Mouse (Mus musculus) gastrocnemius, adult 18-20 months (tissue): ENCODE results near the gene Adamts20. TPM values are rescaled to one million over a fixed set of nuclear protein-coding genes. Genes with fewer than 3 reads are reported as not detected.

ENCODE experiments used
- DNase-seq: peaks from one replicate; pipeline ENCODE4 v3.0.0; 2021; ENCODE audit warnings: low spot score
- total RNA-seq, 2 experiments: library from RNA; stranded (reverse); gene quantifications; 2 replicates each; pipeline ENCODE4 v1.2.3; 2021

Gene Adamts20
- total RNA-seq, 2 experiments from 2014 or later, result 1.9 to 2.3 TPM

DNA sequence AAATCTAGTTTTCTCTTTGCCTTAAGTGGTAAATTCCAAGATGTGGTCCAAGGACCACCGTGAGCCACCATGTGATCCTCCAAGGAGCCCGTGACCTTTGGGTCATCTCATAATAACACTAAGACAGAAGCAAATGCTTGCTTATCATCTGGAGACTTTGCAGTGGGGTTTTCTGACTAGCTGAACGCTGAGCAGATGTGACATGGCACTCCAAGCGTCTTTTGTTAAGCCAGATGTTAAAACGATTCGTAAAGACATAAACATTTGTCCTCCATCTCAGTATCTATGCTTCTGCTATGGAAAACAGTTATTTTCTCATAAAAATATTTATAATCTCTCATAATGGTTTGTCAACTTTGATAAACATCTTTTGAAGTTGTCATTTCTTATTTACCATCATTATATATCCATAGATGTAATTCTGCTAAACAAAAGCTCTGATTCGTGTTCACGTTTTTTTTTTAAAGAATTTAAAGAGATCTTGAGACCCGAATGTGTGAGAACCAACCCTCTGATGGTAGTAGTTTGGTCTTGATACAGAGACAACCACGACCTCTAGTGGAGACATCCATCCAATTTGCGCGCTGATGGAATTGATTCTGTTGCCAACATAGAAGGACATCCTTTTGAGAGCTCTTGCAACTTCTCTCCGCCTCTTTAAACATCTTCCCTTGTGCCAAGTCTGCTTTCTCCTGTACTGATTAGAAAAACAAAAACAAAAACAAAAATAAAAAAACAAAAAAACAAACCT is 212.1 kb downstream of the Adamts20 start:
- DNase-seq, result no peak

DNA sequence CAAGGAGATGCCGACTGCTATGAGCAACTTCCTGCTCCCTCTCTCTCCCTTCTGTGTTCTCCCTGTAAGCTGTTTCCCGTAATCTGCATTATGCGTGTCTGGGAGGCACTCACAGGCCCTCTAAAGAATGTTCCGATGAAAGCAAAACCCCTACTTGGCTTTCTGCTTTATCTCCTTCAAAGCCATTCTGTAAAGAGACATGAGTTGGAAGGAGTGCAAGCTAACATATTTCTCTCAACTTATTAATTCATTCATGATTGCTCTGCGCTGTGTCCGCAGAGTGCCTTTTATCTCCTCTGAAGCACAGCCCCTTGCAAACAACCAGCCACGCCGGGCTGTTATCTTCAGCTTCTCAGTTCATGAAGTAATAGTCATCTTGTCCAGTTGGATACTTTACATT is 215.5 kb downstream of the Adamts20 start:
- DNase-seq, result no peak

DNA sequence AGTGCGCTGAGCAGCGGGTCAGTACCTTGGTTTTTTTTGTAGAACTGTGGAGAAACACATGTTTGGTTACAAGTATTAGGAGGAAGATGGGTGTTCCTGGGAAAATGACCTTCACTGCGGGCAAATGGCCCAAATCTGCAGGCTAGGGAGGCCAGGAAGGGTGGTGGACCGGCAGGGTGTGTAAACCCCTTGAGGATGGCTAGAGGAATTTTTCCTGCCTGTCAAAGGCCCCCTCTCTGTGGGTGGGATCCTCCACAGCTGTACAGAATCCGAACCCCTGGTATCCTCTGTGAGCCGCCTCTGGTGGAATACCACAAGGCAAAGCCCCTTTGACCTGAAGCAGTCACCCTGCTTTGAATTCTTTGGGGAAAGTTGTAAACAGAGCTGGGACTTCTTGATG is 216.8 kb downstream of the Adamts20 start:
- DNase-seq, result peak; percentile 36

DNA sequence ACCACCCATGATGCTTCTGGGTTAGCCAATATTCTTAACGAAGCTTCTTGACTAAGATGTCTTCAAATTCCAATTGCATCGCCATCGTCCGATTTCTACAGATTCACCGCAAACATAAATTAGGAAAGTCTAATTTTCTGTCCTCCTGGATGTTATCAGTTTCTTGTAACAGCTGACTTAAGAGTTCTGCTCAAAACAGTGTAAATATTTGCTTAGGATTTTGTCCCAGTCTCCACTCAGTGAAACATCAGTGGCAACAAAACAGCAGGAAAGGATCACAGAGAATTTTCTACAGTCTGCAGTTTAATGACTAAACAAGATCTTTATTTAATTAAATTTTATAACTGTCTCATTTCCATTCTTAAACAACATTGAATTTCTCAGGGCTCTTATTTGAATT is 218.5 kb downstream of the Adamts20 start:
- DNase-seq, result no peak

DNA sequence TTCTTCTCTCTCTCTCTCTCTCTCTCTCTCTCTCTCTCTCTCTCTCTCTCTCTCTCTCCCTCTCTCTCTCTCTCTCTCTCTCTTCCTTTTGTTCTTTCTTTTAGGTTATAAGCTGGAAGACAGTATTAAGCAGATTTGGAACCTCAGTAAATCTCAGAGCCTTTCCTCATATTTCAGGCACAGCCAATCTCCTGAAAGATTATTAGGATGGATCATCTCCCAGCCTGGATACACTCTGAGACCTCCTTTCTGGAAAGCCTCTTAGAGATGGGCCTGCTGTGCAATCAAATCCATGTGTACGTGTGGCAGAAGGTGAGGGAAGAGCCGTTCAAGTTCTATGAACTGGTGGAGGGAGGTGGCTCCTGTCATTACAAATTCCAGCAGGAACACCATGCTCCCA is 220.9 kb downstream of the Adamts20 start:
- no peak for DNase-seq

DNA sequence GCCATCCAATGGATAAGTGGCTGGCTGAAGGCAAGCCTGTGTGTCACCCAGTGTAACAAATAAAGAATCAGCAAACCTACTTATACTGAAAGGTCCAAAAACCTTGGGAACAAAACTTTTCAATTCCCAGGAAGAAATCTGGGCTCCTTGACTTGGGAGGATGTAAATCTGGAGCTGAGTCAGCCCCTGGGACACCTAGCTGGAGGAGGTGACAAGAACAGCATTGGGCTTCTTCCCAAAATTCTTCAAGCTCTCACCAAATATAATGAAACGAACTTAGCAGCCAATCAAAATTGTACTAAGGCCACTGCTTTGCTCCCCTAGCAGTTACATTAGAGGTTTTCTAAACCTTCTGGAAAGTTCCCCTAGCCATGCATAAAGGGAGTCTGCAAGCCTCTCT is 223.1 kb downstream of the Adamts20 start:
- DNase-seq, result no peak

DNA sequence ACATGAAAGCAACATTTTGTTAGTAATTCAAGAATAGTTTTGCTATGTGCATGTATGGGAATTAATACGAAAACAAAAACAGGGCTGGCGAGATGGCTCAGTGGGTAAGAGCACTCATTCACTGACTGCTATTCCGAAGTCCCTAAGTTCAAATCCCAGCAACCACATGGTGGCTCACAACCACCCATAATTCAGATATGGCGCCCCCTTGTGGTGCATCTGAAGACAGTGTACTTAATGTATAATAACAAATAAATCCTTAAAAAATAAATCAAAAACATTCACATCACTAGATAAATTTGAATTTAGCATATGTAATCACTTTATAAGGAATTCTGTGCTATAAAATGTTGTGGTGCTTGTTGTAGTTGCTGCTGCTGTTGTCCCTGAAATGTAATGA is 225.6 kb downstream of the Adamts20 start:
- no peak for DNase-seq

DNA sequence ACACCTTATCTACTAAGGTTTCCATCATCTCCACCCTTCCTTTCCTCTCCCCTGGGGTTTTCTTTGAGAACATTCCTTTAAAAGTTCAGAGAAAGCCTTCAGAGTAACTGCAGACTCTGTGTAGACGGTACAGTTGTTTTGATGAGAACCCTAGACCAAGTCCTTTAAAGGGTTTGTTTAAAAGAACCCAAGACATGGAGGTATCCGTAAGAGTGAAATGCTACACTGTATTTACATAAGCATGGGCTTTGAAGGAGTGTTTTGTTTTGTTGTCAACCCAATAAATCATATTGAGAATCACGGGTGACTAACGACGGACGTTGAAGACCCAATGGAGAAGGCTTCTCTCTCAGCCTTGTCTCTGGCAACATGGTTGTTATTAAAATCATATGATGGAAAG is 226.1 kb downstream of the Adamts20 start:
- DNase-seq, result no peak

DNA sequence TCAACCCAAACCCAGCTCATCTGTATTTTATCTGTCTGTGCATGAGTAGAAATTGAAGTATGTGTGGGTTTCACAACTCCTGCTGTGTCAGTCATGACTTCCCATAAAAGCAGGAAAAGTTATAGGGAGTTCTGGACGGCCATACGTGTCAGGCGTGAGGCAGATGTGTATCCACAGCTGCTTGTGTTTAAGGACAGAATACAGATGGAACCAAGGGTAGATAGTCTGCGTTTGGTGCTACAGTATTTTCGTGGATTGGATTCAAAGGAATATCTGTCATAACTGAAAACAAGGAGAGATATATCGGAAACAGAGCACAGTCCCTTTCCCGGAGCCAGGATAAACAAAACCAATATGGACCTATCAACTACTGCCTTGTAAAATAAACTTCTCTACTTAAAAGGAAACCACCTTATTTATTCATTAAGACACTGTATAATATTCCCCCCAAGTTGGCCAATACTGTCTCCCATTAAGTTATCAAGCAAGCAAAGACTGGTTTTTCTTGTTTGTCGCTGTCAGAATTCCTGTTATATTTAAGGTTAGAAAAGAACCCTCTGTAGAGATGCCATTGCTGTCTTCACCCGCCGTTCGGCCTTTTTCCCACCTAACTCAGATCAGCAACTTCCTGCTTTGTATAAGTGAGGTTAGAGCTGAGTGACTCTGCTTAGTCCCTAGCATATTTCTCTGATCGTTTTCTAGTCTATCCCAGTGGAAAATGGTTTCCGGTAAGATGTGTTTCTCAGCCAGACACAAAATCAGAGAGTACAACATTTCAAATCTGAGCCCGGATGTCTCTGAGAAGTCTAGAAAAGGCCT is 227.0 kb downstream of the Adamts20 start:
- no peak for DNase-seq

DNA sequence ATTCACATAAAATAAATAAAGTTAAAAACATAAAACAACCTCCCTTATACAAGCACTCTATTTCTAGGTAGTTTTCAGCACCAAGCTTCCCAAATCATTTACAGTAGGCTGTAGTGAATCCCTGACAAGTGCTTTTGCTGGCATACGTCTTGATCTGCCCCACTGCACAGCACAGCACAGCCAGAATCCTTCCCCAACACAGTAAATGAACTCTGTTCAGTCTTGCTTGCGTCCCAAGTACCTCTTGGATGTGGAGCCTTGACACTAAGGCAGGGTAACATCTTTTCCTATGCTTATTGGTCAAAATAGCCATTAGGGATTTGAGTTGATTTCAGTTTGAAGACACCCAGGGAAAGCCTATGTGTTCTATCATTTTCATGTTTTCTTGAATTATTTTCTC is 228.5 kb downstream of the Adamts20 start:
- DNase-seq, result no peak

DNA sequence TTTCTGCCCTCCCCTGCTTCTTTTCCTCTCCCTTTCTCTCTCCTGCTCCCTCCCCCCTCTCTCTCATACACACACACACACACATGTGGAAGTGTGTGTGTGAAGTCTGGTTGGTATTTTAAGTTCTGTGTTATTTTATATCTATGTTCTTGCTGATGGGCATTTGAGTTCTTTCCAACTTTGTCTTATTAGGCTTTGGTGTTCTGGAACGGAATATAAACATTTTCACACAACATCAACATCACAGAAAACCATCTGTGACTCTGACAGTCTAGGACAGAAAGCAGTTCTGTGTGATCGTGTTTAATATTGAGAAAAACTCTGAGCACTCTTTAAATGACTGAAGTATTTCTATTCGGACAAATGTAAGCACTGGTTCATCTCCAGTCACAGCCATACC is 229.1 kb downstream of the Adamts20 start:
- no peak for DNase-seq

DNA sequence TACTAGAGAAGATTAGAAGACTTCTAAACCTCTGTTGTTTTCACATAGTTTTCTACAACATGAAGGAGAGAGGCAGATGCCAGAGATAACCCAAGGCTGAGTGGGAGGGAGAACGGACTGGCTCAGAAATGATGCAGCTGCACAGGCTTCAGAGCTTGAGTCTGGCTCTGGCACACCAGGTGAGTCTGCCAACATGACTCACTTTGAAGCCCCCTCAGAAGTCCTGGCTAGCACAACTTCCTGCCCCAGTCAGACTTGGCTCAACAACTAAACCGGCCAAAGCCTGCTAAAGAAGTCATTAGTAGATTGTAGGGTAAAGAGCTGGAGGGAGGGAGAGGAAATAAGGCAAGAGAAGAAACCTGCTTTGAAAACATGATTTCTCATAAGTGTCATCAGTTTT is 230.0 kb downstream of the Adamts20 start:
- no peak for DNase-seq

DNA sequence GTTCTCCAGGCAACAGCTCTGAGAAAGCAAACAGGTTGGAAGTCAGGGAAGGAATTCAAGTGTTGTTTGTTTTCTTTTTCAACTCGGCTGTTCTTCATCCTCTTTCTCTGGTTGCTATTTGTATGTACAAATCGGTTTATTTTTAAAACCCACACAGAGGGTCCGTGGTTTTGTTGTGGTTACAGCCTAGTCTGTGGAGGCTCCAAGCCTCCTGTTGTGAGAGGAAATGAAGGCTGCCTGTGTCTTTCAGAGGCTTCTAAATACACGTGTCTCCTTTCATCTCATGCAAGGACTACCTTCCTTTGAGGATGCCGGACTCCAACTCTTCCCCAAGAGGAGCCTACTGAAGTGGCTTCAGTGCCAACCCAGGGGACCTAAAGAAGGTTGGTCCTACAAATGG is 234.0 kb downstream of the Adamts20 start:
- no peak for DNase-seq

DNA sequence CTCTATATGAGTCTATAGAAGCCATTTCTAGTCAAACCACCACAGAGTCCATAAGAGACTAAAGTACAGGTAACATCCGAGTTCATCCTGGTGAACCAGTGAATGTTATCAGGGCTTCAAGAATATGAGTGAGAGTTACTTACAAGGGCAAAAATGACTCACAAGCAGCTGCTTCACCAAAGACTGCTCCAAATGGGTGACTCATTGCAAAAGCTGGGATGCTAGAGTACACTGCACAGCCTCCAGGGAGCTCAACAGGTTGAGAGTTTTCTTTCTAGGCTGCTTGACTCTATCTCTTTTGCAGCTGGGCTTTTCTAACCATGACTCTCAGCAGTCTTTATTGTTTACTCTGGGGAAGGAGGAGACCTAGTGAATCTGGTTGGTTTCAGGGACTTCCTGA is 237.8 kb downstream of the Adamts20 start:
- no peak for DNase-seq

DNA sequence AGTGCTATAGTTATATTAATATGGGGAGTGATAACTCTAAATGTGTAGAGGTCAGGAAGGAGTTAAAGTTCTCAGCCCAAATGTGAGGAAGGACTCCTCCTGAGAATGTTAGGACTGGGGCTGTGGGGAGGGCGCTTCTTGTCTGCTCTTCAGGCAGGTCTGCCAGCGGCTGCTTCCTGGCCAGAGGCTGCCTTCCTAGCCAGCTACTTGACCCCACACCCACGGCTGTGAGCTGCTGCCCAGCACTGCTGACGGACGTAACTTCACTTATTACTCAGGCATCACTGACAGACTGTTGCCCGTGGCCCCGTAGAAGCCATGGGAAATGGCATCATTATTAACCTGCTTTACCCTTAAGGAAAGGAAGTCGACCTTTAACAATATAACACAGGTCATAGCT is 242.1 kb downstream of the Adamts20 start:
- no peak for DNase-seq

DNA sequence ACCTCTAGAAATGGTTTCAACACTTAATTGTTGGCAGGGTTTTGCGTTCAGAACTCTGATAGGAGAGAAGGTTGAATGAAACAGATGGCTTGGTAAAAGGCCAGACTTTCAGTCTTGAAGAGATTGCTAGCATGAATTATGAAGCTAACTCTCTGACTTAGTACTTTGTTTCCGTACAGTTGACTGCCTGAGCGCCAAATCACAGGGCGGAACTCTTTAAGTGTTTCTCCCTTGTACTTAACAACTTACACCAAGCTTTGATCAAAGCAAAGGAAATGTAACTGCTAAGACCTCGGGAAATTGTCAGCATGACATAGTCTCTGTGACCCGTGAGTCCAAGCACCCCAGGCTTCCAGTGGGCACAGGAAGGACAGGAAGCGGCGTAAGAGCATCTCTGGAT is 244.5 kb downstream of the Adamts20 start:
- DNase-seq, result no peak

Other genes starting within 250 kb of the Adamts20 start
- 1 to 10 TPM; 1.4 to 1.5 TPM for gene Pus7l, start 78.1 kb upstream of the Adamts20 start, total RNA-seq
- 1 to 10 TPM; 1.8 to 2.3 TPM for gene Irak4, start 78.2 kb upstream of the Adamts20 start, total RNA-seq
- 1 to 10 TPM; 5.1 to 8.2 TPM for gene Twf1, start 124.5 kb upstream of the Adamts20 start, total RNA-seq
- gene Tmem117, start 163.8 kb upstream of the Adamts20 start, total RNA-seq, result 10 to 100 TPM; 15.6 to 19.1 TPM